Comparison of ENCODE assay signal across 8 mouse cellular contexts in the genomic region with DNA sequence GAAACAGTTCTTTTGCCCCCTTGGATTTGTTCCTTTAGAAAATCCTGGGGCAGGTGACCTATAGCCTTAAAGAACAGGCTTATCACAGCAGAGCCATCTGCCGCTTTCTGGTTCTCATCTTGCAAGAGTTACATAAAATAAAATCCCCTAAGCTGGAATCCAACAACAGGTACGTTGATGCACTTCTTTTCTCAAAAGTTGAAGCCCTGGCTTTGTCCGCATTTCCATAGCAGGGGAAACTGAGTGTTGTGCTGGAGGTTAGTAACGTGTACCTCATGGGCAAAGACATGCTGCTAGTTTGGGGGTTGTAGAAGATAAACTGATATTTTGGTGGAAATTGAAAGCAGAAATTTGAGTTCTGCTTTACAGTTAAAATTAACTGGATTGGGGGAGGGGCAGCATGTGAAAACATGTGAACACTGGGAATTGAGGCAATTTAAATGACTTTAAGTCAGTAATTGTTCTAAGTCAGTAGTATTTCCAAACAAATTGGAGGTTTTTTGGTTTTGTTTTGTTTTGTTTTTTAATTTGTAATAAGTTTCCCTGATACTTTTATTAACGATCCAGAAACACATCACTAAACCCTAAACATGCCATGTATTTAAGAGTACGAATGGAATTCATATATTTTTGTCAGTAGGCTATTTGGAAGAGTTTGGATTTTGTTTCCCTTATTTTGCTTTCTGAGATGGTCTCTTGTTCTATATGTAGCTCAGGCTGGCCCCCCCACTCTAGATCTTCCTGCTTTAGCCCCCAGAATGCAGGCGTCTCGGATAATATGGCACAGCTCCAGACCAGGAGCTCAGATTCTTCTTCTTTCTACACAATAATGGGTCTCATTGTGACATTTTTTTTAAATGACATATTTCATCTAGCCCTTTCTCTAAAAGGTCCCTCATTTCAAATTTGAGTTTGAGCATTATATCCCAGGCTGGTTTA. TPM values are rescaled to one million over a fixed set of nuclear protein-coding genes. Genes with fewer than 3 reads are reported as not detected.
A peak's percentile ranks its signal among the peaks of the same experiment; 100 is the strongest.
DNase-seq lines count a peak whose midpoint lies in the region; ATAC-seq and TF ChIP-seq lines count a peak whose summit lies in the region.

No protein-coding gene starts in this region.

- WGBS in heart, embryonic 15.5 days, result 37% methylated on average over 8 of the region's 8 CpGs
- WGBS in embryonic facial prominence, embryonic 13.5 days, result 31% methylated on average over 8 of the region's 8 CpGs
- 24% methylated on average over 8 of the region's 8 CpGs for WGBS in limb, embryonic 15.5 days

- dilution Hi-C loops in CH12.LX (cut with MboI; ENCODE audit: extremely low pct_ligation_motif_present, extremely low pct_unique_long_range_greater_than_20kb, low sequenced_read_pairs), result no loop called here

- peaks cover 38% of the 10 kb centered on the region for H3K4me1 ChIP-seq in heart, embryonic 15.5 days (replicated peaks)
- H3K4me1 ChIP-seq in CH12.LX (ENCODE audit: control insufficient read depth in 1 of 2, insufficient read depth in 2 of 2), result peaks cover 11 to 44% of the 10 kb centered on the region in 2 experiments
- H3K4me1 ChIP-seq in embryonic facial prominence, embryonic 13.5 days, result peaks cover 30% of the 10 kb centered on the region
- H3K4me1 ChIP-seq in limb, embryonic 15.5 days, result peaks cover 28% of the 10 kb centered on the region

- peak overlapping the region; percentile 50 for H3K27ac ChIP-seq in heart, embryonic 15.5 days
- H3K27ac ChIP-seq in CH12.LX (ENCODE audit: insufficient read depth, low read depth), result no peak overlapping the region
- H3K27ac ChIP-seq in embryonic facial prominence, embryonic 13.5 days, result peak overlapping the region; percentile 60
- H3K27ac ChIP-seq in limb, embryonic 15.5 days, result peak overlapping the region; percentile 64

- no peak for TF ChIP-seq EP300 in CH12.LX (IDR thresholded peaks at IDR 0.05; ENCODE audit: low read length)

- peak; percentile 9; the same call in 1 of the 2 replicates for TF ChIP-seq POLR2A in CH12.LX (IDR thresholded peaks at IDR 0.05; ENCODE audit: low read depth, low read length)

- no peak for ATAC-seq in heart, embryonic 15.5 days (replicated peaks; ENCODE audit: insufficient number of reproducible peaks, insufficient read depth, low FRiP score, low read depth)
- ATAC-seq in embryonic facial prominence, embryonic 13.5 days (ENCODE audit: insufficient number of reproducible peaks, insufficient read depth, low FRiP score, low TSS enrichment, low read depth), result no peak
- no peak for ATAC-seq in limb, embryonic 15.5 days (ENCODE audit: insufficient number of reproducible peaks, low FRiP score, low TSS enrichment, low read depth)

- no peaks in the 10 kb centered on the region for H3K27me3 ChIP-seq in heart, embryonic 15.5 days
- H3K27me3 ChIP-seq in CH12.LX (replicated peaks), result no peaks in the 10 kb centered on the region
- no peaks in the 10 kb centered on the region for H3K27me3 ChIP-seq in embryonic facial prominence, embryonic 13.5 days
- H3K27me3 ChIP-seq in limb, embryonic 15.5 days, result no peaks in the 10 kb centered on the region

- TF ChIP-seq CTCF in CH12.LX (conservative IDR thresholded peaks at IDR 0.05 in 1 of 2, IDR thresholded peaks at IDR 0.05 in 1 of 2; ENCODE audit: low read depth in 2 of 2, low read length in 2 of 2), result no peak

- H3K79me2 ChIP-seq in CH12.LX (replicated peaks; ENCODE audit: control insufficient read depth, extremely low read depth, insufficient read depth, poor library complexity, severe bottlenecking), result peaks cover 61% of the 10 kb centered on the region

- in situ Hi-C loops in CH12.LX (cut with MboI; ENCODE audit: low pct_ligation_motif_present, low pct_unique_long_range_greater_than_20kb, low sequenced_read_pairs), result loop anchor here (10.0 to 25.0 kb wide), 4 partner anchors 105 to 692 kb away; no protein-coding TSS in a partner anchor

- no peak for DNase-seq in heart, adult 11 months
- DNase-seq in CH12.LX (ENCODE audit: extremely low read depth), result no peak
- no peak for DNase-seq in Muller cell, postnatal 12 days (ENCODE audit: inconsistent ontology term)
- DNase-seq in testis, postnatal 10 days (ENCODE audit: low spot score), result no peak
- DNase-seq in cerebellum, adult 11-12 months, result no peak

- peak overlapping the region; percentile 56 for H3K9ac ChIP-seq in heart, embryonic 15.5 days
- H3K9ac ChIP-seq in CH12.LX (ENCODE audit: insufficient read depth, low read depth), result peak overlapping the region; percentile 60
- H3K9ac ChIP-seq in embryonic facial prominence, embryonic 13.5 days, result peak overlapping the region; percentile 78
- peak overlapping the region; percentile 54 for H3K9ac ChIP-seq in limb, embryonic 15.5 days

- no peak for TF ChIP-seq RAD21 in CH12.LX (IDR thresholded peaks at IDR 0.05; ENCODE audit: low read depth, low read length)

- peak overlapping the region; percentile 66 for H3K4me2 ChIP-seq in heart, embryonic 15.5 days
- H3K4me2 ChIP-seq in CH12.LX (ENCODE audit: insufficient read depth, low read depth, poor library complexity, severe bottlenecking), result peak overlapping the region; percentile 89
- peak overlapping the region; percentile 82 for H3K4me2 ChIP-seq in embryonic facial prominence, embryonic 13.5 days
- H3K4me2 ChIP-seq in limb, embryonic 15.5 days, result peak overlapping the region; percentile 65

- peak overlapping the region; percentile 50 for H3K4me3 ChIP-seq in heart, embryonic 15.5 days
- H3K4me3 ChIP-seq in CH12.LX (replicated peaks in 1 of 3; ENCODE audit: low read depth in 2 of 3, low read length in 2 of 3, poor library complexity in 1 of 3), result peak overlapping the region; percentile 45 to 61 (median 61)
- peak overlapping the region; percentile 58 for H3K4me3 ChIP-seq in embryonic facial prominence, embryonic 13.5 days
- H3K4me3 ChIP-seq in limb, embryonic 15.5 days, result peak overlapping the region; percentile 49

- peaks cover 11% of the 10 kb centered on the region; the same call in 1 of the 2 replicates for H3K36me3 ChIP-seq in heart, embryonic 15.5 days
- peaks cover 6 to 34% of the 10 kb centered on the region in 2 experiments for H3K36me3 ChIP-seq in CH12.LX (replicated peaks in 1 of 2; ENCODE audit: control insufficient read depth in 1 of 2, insufficient read depth in 1 of 2, low read length in 1 of 2)
- H3K36me3 ChIP-seq in embryonic facial prominence, embryonic 13.5 days, result peaks cover 37% of the 10 kb centered on the region
- peaks cover 24% of the 10 kb centered on the region for H3K36me3 ChIP-seq in limb, embryonic 15.5 days

- no peaks in the 10 kb centered on the region for H3K9me3 ChIP-seq in heart, embryonic 15.5 days (replicated peaks)
- no peaks in the 10 kb centered on the region for H3K9me3 ChIP-seq in CH12.LX (replicated peaks; ENCODE audit: low read length)
- H3K9me3 ChIP-seq in embryonic facial prominence, embryonic 13.5 days, result no peaks in the 10 kb centered on the region
- no peaks in the 10 kb centered on the region for H3K9me3 ChIP-seq in limb, embryonic 15.5 days

TF ChIP-seq in CH12.LX, 34 proteins besides CTCF, POLR2A, EP300 and RAD21:
- TF ChIP-seq CHD2 (IDR thresholded peaks at IDR 0.05; ENCODE audit: low read length) (peak; percentile 44; the same call in 1 of the 2 replicates), POLR2AphosphoS2 (IDR thresholded peaks at IDR 0.05; ENCODE audit: low read depth, low read length) (peak; percentile 80), ZC3H11A (IDR thresholded peaks at IDR 0.05; ENCODE audit: low read depth, low read length) (no peak), RCOR1 (conservative IDR thresholded peaks at IDR 0.05; ENCODE audit: low read depth, low read length) (no peak), TCF12 (IDR thresholded peaks at IDR 0.05; ENCODE audit: low read depth, low read length) (no peak), MYC (IDR thresholded peaks at IDR 0.05; ENCODE audit: low read depth, low read length) (no peak), IRF4 (IDR thresholded peaks at IDR 0.05; ENCODE audit: low read depth, low read length) (no peak), USF1 (IDR thresholded peaks at IDR 0.05; ENCODE audit: low read depth, low read length) (no peak), MXI1 (IDR thresholded peaks at IDR 0.05; ENCODE audit: low read depth, low read length) (0 out of 2 replicates have a peak, but pooled peaks have one; percentile 33), JUND (conservative IDR thresholded peaks at IDR 0.05; ENCODE audit: low read depth, low read length) (no peak), UBTF (IDR thresholded peaks at IDR 0.05; ENCODE audit: low read depth, low read length) (no peak), USF2 (conservative IDR thresholded peaks at IDR 0.05; ENCODE audit: low read depth, low read length) (no peak), SIN3A (IDR thresholded peaks at IDR 0.05; ENCODE audit: low read length) (peak; percentile 39; the same call in 1 of the 2 replicates), PAX5 (IDR thresholded peaks at IDR 0.05; ENCODE audit: low read length) (no peak), ETS1 (conservative IDR thresholded peaks at IDR 0.05; ENCODE audit: low read depth, low read length) (no peak), CHD1 (IDR thresholded peaks at IDR 0.05; ENCODE audit: low read depth, low read length) (peak; percentile 66)

RNA-seq across cellular contexts. Expression of a gene that starts 3.4 kb away (rescaled TPM):
- 48.8 and 56.5 TPM in 2 replicates for polyA plus RNA-seq in heart, embryonic 15.5 days (2015; fragmentation: Nextera tagmentation; extraction: Ambion mirVana)
- 17.7 and 25.1 TPM in 2 replicates for total RNA-seq in CH12.LX (2012; rRNA removed)
- total RNA-seq in CH12.LX (2014; rRNA removed), result 15.5 and 15.8 TPM in 2 replicates
- polyA plus RNA-seq in CH12.LX (2012; ENCODE audit: insufficient read length, low read depth), result 16.8 and 20.5 TPM in 2 replicates
- 83.5 and 84.5 TPM in 2 replicates for polyA plus RNA-seq in embryonic facial prominence, embryonic 13.5 days (2015; fragmentation: Nextera tagmentation; extraction: Ambion mirVana)
- 48.8 and 75.6 TPM in 2 replicates for polyA plus RNA-seq in limb, embryonic 15.5 days (2015; fragmentation: Nextera tagmentation; extraction: Ambion mirVana)
